Mouse (Mus musculus) heart, embryonic 13.5 days (tissue): Measurements from ENCODE around the gene Hprt. TPM values are rescaled to one million over a fixed set of nuclear protein-coding genes. Genes with fewer than 3 reads are reported as not detected.

ENCODE experiments used
- ATAC-seq: fragments of 200-750 bp; cut with Nextera tagmentation; 2 replicates; pipeline ENCODE4 v1.8.0; 2017; ENCODE audit warnings: moderate TSS enrichment; ENCODE audit not compliant: insufficient number of reproducible peaks, low FRiP score, low TSS enrichment; ENCODE audit errors: extremely low read depth
- H3K27ac ChIP-seq: fragments of 300-500 bp; sonication (generic); replicated peaks from 2 replicates; pipeline ENCODE4 v1.5.1; 2015; ENCODE audit warnings: moderate library complexity, mild to moderate bottlenecking, inconsistent platforms
- H3K27me3 ChIP-seq: fragments of 300-500 bp; sonication (generic); replicated peaks from 2 replicates; pipeline ENCODE4 v1.6.1; 2015; ENCODE audit warnings: mild to moderate bottlenecking, inconsistent platforms
- H3K36me3 ChIP-seq: fragments of 300-500 bp; sonication (generic); 2 replicates; pipeline ENCODE4 v1.6.1; 2015; ENCODE audit warnings: mild to moderate bottlenecking, inconsistent platforms
- H3K4me1 ChIP-seq: fragments of 300-500 bp; sonication (generic); 2 replicates; pipeline ENCODE4 v1.6.1; 2015; ENCODE audit warnings: inconsistent platforms
- H3K4me2 ChIP-seq: fragments of 300-500 bp; sonication (generic); 2 replicates; pipeline ENCODE4 v1.6.1; 2015; ENCODE audit warnings: inconsistent platforms, mild to moderate bottlenecking, moderate library complexity
- H3K4me3 ChIP-seq: fragments of 300-500 bp; sonication (generic); 2 replicates; pipeline ENCODE4 v1.5.1; 2015; ENCODE audit warnings: moderate library complexity, mild to moderate bottlenecking, inconsistent platforms
- H3K9ac ChIP-seq: fragments of 300-500 bp; sonication (generic); 2 replicates; pipeline ENCODE4 v1.6.1; 2015; ENCODE audit warnings: inconsistent platforms, mild to moderate bottlenecking, moderate library complexity
- H3K9me3 ChIP-seq: fragments of 300-500 bp; sonication (generic); 2 replicates; pipeline ENCODE4 v1.6.1; 2016; ENCODE audit warnings: inconsistent platforms
- WGBS: fragments of 180-500 bp; shearing (Covaris S2); methylation state at CpG from one replicate; pipeline ENCODE4 v1.1.7; 2015; ENCODE audit warnings: mixed read lengths; 5-methylcytosine and 5-hydroxymethylcytosine counted together
- polyA plus RNA-seq: library from polyadenylated mRNA; unstranded; fragments of >200 nt; fragmentation: Nextera tagmentation; extraction: Ambion mirVana; gene quantifications from 2 replicates; pipeline ENCODE4 v1.2.1, GENCODE M21; 2015

The Hprt gene
- polyA plus RNA-seq, 1 experiment from 2014 or later, result 191 TPM

DNA sequence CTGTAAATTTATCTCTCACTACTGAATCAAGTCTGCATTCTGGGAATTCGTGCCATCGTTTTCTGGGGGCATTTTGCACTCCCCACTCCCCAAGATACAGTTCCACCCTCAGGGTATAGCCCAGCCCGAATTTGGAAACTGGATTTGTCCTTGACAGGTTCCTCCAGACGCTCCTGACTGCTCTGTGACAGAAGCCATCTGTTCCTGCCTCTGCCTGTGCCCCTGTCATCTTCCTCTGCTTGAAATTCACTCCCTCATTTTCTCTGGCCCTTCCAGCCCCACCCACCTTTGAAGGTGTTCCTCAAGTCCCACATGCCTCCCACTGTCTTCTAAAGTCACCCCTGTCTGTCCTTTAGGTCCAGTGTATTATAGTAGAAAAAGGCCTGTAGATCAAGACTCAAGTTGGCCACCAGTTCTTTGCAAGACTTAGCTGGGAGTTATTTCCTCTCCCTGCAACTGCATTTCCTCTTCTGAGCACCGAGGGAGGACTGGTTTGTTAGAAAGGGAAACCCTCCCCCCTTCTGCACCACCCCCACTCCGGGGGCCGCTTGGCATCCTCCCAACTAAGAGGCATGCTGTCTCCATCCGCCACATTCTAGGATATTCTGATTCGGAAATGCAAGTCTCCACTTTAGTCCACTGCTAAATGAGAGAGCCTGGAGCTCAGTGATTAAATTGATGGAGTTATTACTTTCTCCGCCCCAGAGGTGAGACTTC lies 57.4 kb downstream of the Hprt start:
- peak overlapping the region; percentile 84 for H3K27ac ChIP-seq
- no peak for ATAC-seq
- H3K4me3 ChIP-seq, result no peak overlapping the region
- no peaks in the 10 kb centered on the region for H3K27me3 ChIP-seq
- peak overlapping the region; percentile 16 for H3K4me2 ChIP-seq
- H3K36me3 ChIP-seq, result no peaks in the 10 kb centered on the region
- no peaks in the 10 kb centered on the region for H3K9me3 ChIP-seq
- H3K4me1 ChIP-seq, result peaks cover 35% of the 10 kb centered on the region
- H3K9ac ChIP-seq, result no peak overlapping the region
- WGBS, result 14% methylated on average over 10 of the region's 10 CpGs

GRCm38 (mm10) chrX:53046033-53046432 lies 58.1 kb downstream of the Hprt start:
- WGBS, result 51% methylated on average over 4 of the region's 4 CpGs
- peak overlapping the region; percentile 84 for H3K27ac ChIP-seq

GRCm38 (mm10) chrX:53046911-53047310 lies 59.0 kb downstream of the Hprt start:
- H3K4me1 ChIP-seq, result peaks cover 35% of the 10 kb centered on the region
- H3K4me3 ChIP-seq, result no peak overlapping the region
- no peak for ATAC-seq
- H3K27ac ChIP-seq, result peak overlapping the region; percentile 84
- no peaks in the 10 kb centered on the region for H3K9me3 ChIP-seq
- 14% methylated on average over 2 of the region's 2 CpGs for WGBS
- H3K9ac ChIP-seq, result no peak overlapping the region
- no peaks in the 10 kb centered on the region for H3K27me3 ChIP-seq
- H3K4me2 ChIP-seq, result no peak overlapping the region
- H3K36me3 ChIP-seq, result no peaks in the 10 kb centered on the region

More at GRCm38 (mm10) chrX:53046033-53046432, 58.1 kb downstream of the Hprt start:
- Histone ChIP-seq H3K9ac (no peak overlapping the region), H3K4me3 (no peak overlapping the region), H3K27me3 (no peaks in the 10 kb centered on the region), H3K9me3 (no peaks in the 10 kb centered on the region), H3K4me2 (peak overlapping the region; percentile 16; the same call in 1 of the 2 replicates), H3K36me3 (no peaks in the 10 kb centered on the region), H3K4me1 (peaks cover 35% of the 10 kb centered on the region)
- no peak for ATAC-seq

- no peak overlapping the region for H3K4me2 ChIP-seq
Observed at GRCm38 (mm10) chrX:53049196-53049595, 61.3 kb downstream of the Hprt start.

DNA sequence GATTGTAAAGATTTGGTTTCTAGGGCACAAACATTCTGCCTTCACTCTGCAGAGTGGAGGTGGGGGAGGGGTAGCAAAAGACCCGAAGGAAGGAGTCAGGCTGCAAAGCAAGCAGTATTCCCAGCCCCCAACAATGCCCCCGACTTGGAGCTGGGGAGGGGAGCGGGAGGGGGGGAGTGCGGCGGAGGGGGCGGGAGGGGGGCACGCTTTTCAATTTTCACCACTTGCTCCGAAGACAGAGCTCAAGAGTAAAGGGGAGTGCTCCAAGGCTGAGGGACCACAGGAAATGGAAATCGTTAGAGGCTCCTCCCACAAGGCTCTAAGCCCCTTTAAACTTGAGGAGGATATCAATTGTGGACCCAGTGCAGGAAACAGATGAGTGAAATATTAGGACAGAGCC lies 62.4 kb downstream of the Hprt start:
- ATAC-seq, result no peak
- Histone ChIP-seq H3K27me3 (no peaks in the 10 kb centered on the region), H3K4me2 (peak overlapping the region; percentile 54), H3K27ac (peak overlapping the region; percentile 56), H3K4me3 (peak overlapping the region; percentile 31), H3K9me3 (no peaks in the 10 kb centered on the region), H3K36me3 (peaks cover 12% of the 10 kb centered on the region), H3K4me1 (peaks cover 34% of the 10 kb centered on the region), H3K9ac (peak overlapping the region; percentile 44; the same call in 1 of the 2 replicates)
- WGBS, result 9% methylated on average over 4 of the region's 9 CpGs

More at GRCm38 (mm10) chrX:53049196-53049595, 61.3 kb downstream of the Hprt start:
- no peak for ATAC-seq
- peaks cover 6% of the 10 kb centered on the region for H3K36me3 ChIP-seq
- WGBS, result 34% methylated on average over 4 of the region's 4 CpGs
- H3K4me1 ChIP-seq, result peaks cover 41% of the 10 kb centered on the region
- no peaks in the 10 kb centered on the region for H3K9me3 ChIP-seq
- H3K27ac ChIP-seq, result no peak overlapping the region
- H3K4me3 ChIP-seq, result no peak overlapping the region
- no peak overlapping the region for H3K9ac ChIP-seq
- no peaks in the 10 kb centered on the region for H3K27me3 ChIP-seq

- Histone ChIP-seq H3K9ac (peak overlapping the region; percentile 81), H3K36me3 (peaks cover 12% of the 10 kb centered on the region), H3K27ac (peak overlapping the region; percentile 90), H3K9me3 (no peaks in the 10 kb centered on the region), H3K4me3 (peak overlapping the region; percentile 68), H3K4me1 (peaks cover 16% of the 10 kb centered on the region), H3K27me3 (no peaks in the 10 kb centered on the region), H3K4me2 (peak overlapping the region; percentile 69)
- ATAC-seq, result peak; percentile 58; the same call in 1 of the 2 replicates
- WGBS, result 7% methylated on average over 13 of the region's 13 CpGs
Observed at GRCm38 (mm10) chrX:53052652-53053500, 64.9 kb downstream of the Hprt start.

- H3K27me3 ChIP-seq, result no peaks in the 10 kb centered on the region
- H3K4me2 ChIP-seq, result peak overlapping the region; percentile 69
- ATAC-seq, result no peak
- peaks cover 22% of the 10 kb centered on the region for H3K4me1 ChIP-seq
- H3K4me3 ChIP-seq, result peak overlapping the region; percentile 68
- peak overlapping the region; percentile 81 for H3K9ac ChIP-seq
- no peaks in the 10 kb centered on the region for H3K9me3 ChIP-seq
- H3K36me3 ChIP-seq, result peaks cover 12% of the 10 kb centered on the region
- WGBS, result 35% methylated on average over 5 of the region's 5 CpGs
- H3K27ac ChIP-seq, result peak overlapping the region; percentile 90
Observed at GRCm38 (mm10) chrX:53053885-53054284, 65.9 kb downstream of the Hprt start.

- Histone ChIP-seq H3K4me2 (peak overlapping the region; percentile 69), H3K4me1 (peaks cover 26% of the 10 kb centered on the region), H3K9ac (peak overlapping the region; percentile 95), H3K27ac (peak overlapping the region; percentile 98), H3K27me3 (no peaks in the 10 kb centered on the region), H3K36me3 (peaks cover 12% of the 10 kb centered on the region), H3K9me3 (no peaks in the 10 kb centered on the region), H3K4me3 (peak overlapping the region; percentile 68)
- WGBS, result 9% methylated on average over 9 of the region's 9 CpGs
- ATAC-seq, result no peak
Observed at GRCm38 (mm10) chrX:53055771-53056170, 67.8 kb downstream of the Hprt start.

DNA sequence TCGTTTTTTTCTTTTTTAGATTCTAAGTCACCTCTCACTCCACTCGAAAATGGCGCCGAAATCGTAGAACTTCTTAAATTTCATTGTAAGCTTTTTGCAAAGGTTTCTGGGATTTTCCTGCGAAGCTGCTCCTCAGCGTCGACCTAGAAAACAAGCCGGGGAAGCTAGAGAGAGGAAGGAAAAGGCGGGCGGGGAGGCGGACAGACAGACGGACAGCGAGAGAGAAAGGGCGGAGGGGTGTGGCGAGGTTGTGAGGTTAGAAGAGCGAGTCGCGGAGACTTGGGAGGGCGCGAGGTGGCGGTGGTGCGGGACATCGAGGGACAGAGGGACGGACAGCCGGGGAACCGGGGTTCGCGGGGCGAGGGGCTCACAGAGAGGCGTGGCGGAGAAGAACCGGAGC lies 68.7 kb downstream of the Hprt start:
- WGBS, result 9% methylated on average over 30 of the region's 33 CpGs
- Histone ChIP-seq H3K36me3 (peaks cover 12% of the 10 kb centered on the region), H3K9ac (peak overlapping the region; percentile 95), H3K4me2 (peak overlapping the region; percentile 69), H3K9me3 (no peaks in the 10 kb centered on the region), H3K4me3 (peak overlapping the region; percentile 68), H3K4me1 (peaks cover 35% of the 10 kb centered on the region), H3K27me3 (no peaks in the 10 kb centered on the region), H3K27ac (peak overlapping the region; percentile 98)
- peak; percentile 26 for ATAC-seq

DNA sequence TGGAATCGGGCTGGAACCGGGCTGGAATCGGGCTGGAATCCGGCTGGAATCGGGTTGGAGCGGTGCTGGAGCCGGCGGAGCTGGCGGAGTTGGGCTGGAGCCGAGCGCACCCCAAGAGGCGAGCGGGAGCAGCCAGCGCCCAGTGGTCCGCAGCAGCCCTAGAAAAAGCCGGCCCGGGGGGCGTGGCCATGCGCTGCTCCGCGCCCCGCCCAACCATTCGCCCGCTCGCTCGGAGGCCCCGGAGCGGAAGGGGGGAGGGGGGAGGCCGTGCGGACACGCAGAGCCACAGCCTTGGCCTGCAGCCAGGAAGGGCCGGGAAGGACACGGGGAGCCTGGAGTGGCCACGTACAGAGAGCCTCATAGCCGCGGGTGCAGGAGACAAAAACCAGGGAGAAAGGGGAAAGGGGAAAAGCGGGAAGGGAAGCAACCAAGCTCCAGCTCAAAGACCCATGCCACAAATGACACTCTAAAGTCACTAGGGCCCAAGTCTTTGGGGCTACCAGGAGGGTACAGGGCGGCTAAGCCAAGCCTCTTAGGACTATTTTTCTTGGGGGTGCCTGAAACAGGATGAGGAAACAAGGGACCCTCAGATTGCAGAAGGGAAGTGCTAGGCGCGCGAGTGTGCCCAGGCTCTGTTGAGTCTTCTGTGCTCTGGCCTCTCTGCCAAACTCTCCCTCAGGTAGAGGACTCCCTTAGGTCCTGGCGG lies 69.3 kb downstream of the Hprt start:
- no peaks in the 10 kb centered on the region for H3K27me3 ChIP-seq

DNA sequence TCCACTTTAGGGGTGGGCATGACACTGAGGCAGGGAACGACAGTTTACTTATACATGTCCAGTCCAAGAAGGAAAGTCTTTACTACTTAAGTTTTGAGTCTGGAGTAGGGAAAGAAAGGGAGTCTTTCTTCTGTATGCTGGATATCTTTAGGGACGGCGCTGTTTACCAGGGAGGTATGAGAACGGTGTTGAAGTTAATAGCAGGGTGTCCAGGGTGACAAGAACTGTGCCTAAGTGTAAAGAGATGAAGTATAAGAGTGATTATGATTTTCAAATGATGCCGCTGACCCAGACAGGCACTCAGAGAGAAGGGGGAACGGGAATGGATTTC lies 69.8 kb downstream of the Hprt start:
- peaks cover 36% of the 10 kb centered on the region for H3K4me1 ChIP-seq
- no peaks in the 10 kb centered on the region for H3K27me3 ChIP-seq
- H3K4me3 ChIP-seq, result peak overlapping the region; percentile 68
- no peaks in the 10 kb centered on the region for H3K9me3 ChIP-seq
- no peak for ATAC-seq
- peaks cover 12% of the 10 kb centered on the region for H3K36me3 ChIP-seq
- WGBS, result 17% methylated on average over 6 of the region's 6 CpGs
- peak overlapping the region; percentile 86 for H3K9ac ChIP-seq
- H3K4me2 ChIP-seq, result peak overlapping the region; percentile 69
- peak overlapping the region; percentile 98 for H3K27ac ChIP-seq

More for the DNA sequence above, 69.3 kb downstream of the Hprt start:
- peak overlapping the region; percentile 98 for H3K27ac ChIP-seq
- peak; percentile 90 for ATAC-seq
- peak overlapping the region; percentile 95 for H3K9ac ChIP-seq
- WGBS, result 3% methylated on average over 27 of the region's 42 CpGs
- peaks cover 36% of the 10 kb centered on the region for H3K4me1 ChIP-seq
- H3K4me2 ChIP-seq, result peak overlapping the region; percentile 69
- H3K36me3 ChIP-seq, result peaks cover 12% of the 10 kb centered on the region
- H3K4me3 ChIP-seq, result peak overlapping the region; percentile 68
- H3K9me3 ChIP-seq, result no peaks in the 10 kb centered on the region
